Mouse (Mus musculus): ENCODE data around the gene Asic1. TPM values are rescaled to one million over a fixed set of nuclear protein-coding genes. Genes with fewer than 3 reads are reported as not detected.

Gene Asic1
- total RNA-seq, 2 experiments from 2014 or later: 101 to 102 TPM

- intact Hi-C loops (cut with DNase I): no loop called here
Measured at GRCm38 (mm10) chr15:99662371-99662770, 7.8 kb upstream of the Asic1 start.

GRCm38 (mm10) chr15:99663964-99664599 is 6.1 kb upstream of the Asic1 start:
- DNase-seq: peak; percentile 74
- intact Hi-C loops (cut with DNase I): no loop called here

More at GRCm38 (mm10) chr15:99662371-99662770, 7.8 kb upstream of the Asic1 start:
- DNase-seq: no peak

GRCm38 (mm10) chr15:99664600-99665451 is 5.3 kb upstream of the Asic1 start:
- DNase-seq: peak; percentile 81
- intact Hi-C loops (cut with DNase I): loop anchor here (5.0 kb wide), 1 partner anchor 168 kb away; no protein-coding TSS in a partner anchor

GRCm38 (mm10) chr15:99667544-99667943 is 2.6 kb upstream of the Asic1 start:
- intact Hi-C loops (cut with DNase I): loop anchor here (5.0 kb wide), 1 partner anchor 170 kb away; no protein-coding TSS in a partner anchor

GRCm38 (mm10) chr15:99668881-99669280 is 1.3 kb upstream of the Asic1 start:
- DNase-seq: peak; percentile 85
- intact Hi-C loops (cut with DNase I): loop anchor here (1.0 to 5.0 kb wide), 2 partner anchors 73 to 172 kb away; no protein-coding TSS in a partner anchor

More at GRCm38 (mm10) chr15:99667544-99667943, 2.6 kb upstream of the Asic1 start:
- no peak for DNase-seq

GRCm38 (mm10) chr15:99669392-99669791 is 776 bp upstream of the Asic1 start:
- intact Hi-C loops (cut with DNase I): loop anchor here (1.0 to 5.0 kb wide), 2 partner anchors 73 to 172 kb away; no protein-coding TSS in a partner anchor
- no peak for DNase-seq

GRCm38 (mm10) chr15:99670964-99671670 is 949 bp downstream of the Asic1 start:
- intact Hi-C loops (cut with DNase I): no loop called here
- no peak for DNase-seq

GRCm38 (mm10) chr15:99671783-99672182 is 1.6 kb downstream of the Asic1 start:
- DNase-seq: no peak
- intact Hi-C loops (cut with DNase I): no loop called here

- no peak for DNase-seq
- intact Hi-C loops (cut with DNase I): no loop called here
Measured at GRCm38 (mm10) chr15:99674866-99675265, 4.7 kb downstream of the Asic1 start.

- peak; percentile 90 for DNase-seq
- intact Hi-C loops (cut with DNase I): no loop called here
Measured at GRCm38 (mm10) chr15:99677089-99677488, 6.9 kb downstream of the Asic1 start.

GRCm38 (mm10) chr15:99678063-99678800 is 8.1 kb downstream of the Asic1 start:
- no peak for DNase-seq
- intact Hi-C loops (cut with DNase I): no loop called here

- DNase-seq: no peak
- intact Hi-C loops (cut with DNase I): no loop called here
Measured at GRCm38 (mm10) chr15:99679008-99679407, 8.8 kb downstream of the Asic1 start.

- DNase-seq: no peak
- intact Hi-C loops (cut with DNase I): no loop called here
Measured at GRCm38 (mm10) chr15:99682880-99683279, 12.7 kb downstream of the Asic1 start.

GRCm38 (mm10) chr15:99684156-99684555 is 14.0 kb downstream of the Asic1 start:
- intact Hi-C loops (cut with DNase I): no loop called here
- DNase-seq: no peak

- peak; percentile 54 for DNase-seq
- intact Hi-C loops (cut with DNase I): loop anchor here (5.0 kb wide), 1 partner anchor 91 kb away; no protein-coding TSS in a partner anchor
Measured at GRCm38 (mm10) chr15:99688712-99689111, 18.5 kb downstream of the Asic1 start.

GRCm38 (mm10) chr15:99690924-99691323 is 20.8 kb downstream of the Asic1 start:
- DNase-seq: no peak

GRCm38 (mm10) chr15:99691976-99692375 is 21.8 kb downstream of the Asic1 start:
- DNase-seq: no peak
- intact Hi-C loops (cut with DNase I): no loop called here

More at GRCm38 (mm10) chr15:99690924-99691323, 20.8 kb downstream of the Asic1 start:
- intact Hi-C loops (cut with DNase I): no loop called here

- intact Hi-C loops (cut with DNase I): no loop called here
- DNase-seq: no peak
Measured at GRCm38 (mm10) chr15:99697309-99697708, 27.1 kb downstream of the Asic1 start.

GRCm38 (mm10) chr15:99698533-99699085 is 28.4 kb downstream of the Asic1 start:
- no peak for DNase-seq

GRCm38 (mm10) chr15:99699715-99700114 is 29.5 kb downstream of the Asic1 start:
- intact Hi-C loops (cut with DNase I): no loop called here
- DNase-seq: no peak

More at GRCm38 (mm10) chr15:99698533-99699085, 28.4 kb downstream of the Asic1 start:
- intact Hi-C loops (cut with DNase I): no loop called here
